Mouse (Mus musculus) heart, embryonic 11.5 days (tissue): ENCODE results near the gene Dusp22. TPM values are rescaled to one million over a fixed set of nuclear protein-coding genes. Genes with fewer than 3 reads are reported as not detected.

Experiments used
- ATAC-seq: fragments of 200-750 bp; cut with Nextera tagmentation; replicated peaks from 2 replicates; pipeline ENCODE4 v1.8.0; 2017; ENCODE audit warnings: moderate library complexity; ENCODE audit not compliant: insufficient number of reproducible peaks, low FRiP score, low TSS enrichment
- H3K27ac ChIP-seq: fragments of 300-500 bp; sonication (generic); 2 replicates; pipeline ENCODE4 v1.5.1; 2014; ENCODE audit warnings: mild to moderate bottlenecking, low read depth, low read length
- H3K27me3 ChIP-seq: fragments of 300-500 bp; sonication (generic); 2 replicates; pipeline ENCODE4 v1.6.1; 2014; ENCODE audit warnings: mild to moderate bottlenecking, low read length, mixed read lengths; ENCODE audit not compliant: control insufficient read depth, insufficient read depth
- H3K36me3 ChIP-seq: fragments of 300-500 bp; sonication (generic); 2 replicates; pipeline ENCODE4 v1.6.1; 2014; ENCODE audit warnings: mild to moderate bottlenecking, low read length, moderate library complexity, mixed read lengths; ENCODE audit not compliant: control insufficient read depth, insufficient read depth
- H3K4me1 ChIP-seq: fragments of 300-500 bp; sonication (generic); 2 replicates; pipeline ENCODE4 v1.6.1; 2014; ENCODE audit warnings: low read length; ENCODE audit not compliant: control insufficient read depth, insufficient read depth
- H3K4me2 ChIP-seq: fragments of 300-500 bp; sonication (generic); 2 replicates; pipeline ENCODE4 v1.6.1; 2014; ENCODE audit warnings: mild to moderate bottlenecking, moderate library complexity
- H3K4me3 ChIP-seq: fragments of 300-500 bp; sonication (generic); 2 replicates; pipeline ENCODE4 v1.5.1; 2014; ENCODE audit warnings: low read depth, low read length
- H3K9ac ChIP-seq: fragments of 300-500 bp; sonication (generic); 2 replicates; pipeline ENCODE4 v1.6.1; 2014; ENCODE audit warnings: mild to moderate bottlenecking, low read depth, low read length, moderate library complexity
- H3K9me3 ChIP-seq: fragments of 300-500 bp; sonication (generic); replicated peaks from 2 replicates; pipeline ENCODE4 v1.6.1; 2016; ENCODE audit warnings: low read length; ENCODE audit not compliant: control insufficient read depth
- WGBS: fragments of 180-500 bp; shearing (Covaris S2); extraction: QIAGEN DNeasy Blood & Tissue Kit; methylation state at CpG from one replicate; pipeline ENCODE4 v1.1.7; 2014; ENCODE audit not compliant: insufficient replicate concordance; 5-methylcytosine and 5-hydroxymethylcytosine counted together
- polyA plus RNA-seq: library from polyadenylated mRNA; unstranded; fragments of >200 nt; fragmentation: Nextera tagmentation; extraction: Ambion mirVana; gene quantifications from 2 replicates; pipeline ENCODE4 v1.2.1, GENCODE M21; 2014

Dusp22 gene
- polyA plus RNA-seq, 1 experiment from 2014 or later: 21.8 TPM

DNA sequence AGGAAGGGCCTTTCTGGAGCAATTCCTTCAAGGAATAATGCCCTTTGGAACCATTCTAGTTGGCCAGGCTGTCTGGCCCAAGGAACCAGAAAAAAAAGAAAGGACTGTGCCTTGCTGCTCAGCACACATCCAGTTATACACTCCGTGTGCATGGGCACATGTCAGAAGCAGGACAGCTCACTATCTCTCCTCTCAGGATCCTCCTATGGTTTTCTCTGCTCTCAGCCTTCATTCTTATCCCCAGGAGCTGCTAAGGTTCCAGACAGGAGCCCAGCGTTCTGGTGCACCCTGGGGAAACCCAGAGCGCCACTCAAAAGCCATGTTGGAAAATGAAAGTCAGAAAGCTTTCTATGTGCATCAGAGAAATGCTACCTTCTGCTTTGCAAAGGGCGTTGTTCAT lies 55.8 kb downstream of the Dusp22 start:
- no peak overlapping the region for H3K9ac ChIP-seq
- H3K27me3 ChIP-seq: no peaks in the 10 kb centered on the region
- no peak overlapping the region for H3K4me3 ChIP-seq
- no peaks in the 10 kb centered on the region for H3K9me3 ChIP-seq
- no peak overlapping the region for H3K4me2 ChIP-seq
- H3K4me1 ChIP-seq: 0 out of 2 replicates have a peak, but pooled peaks cover 3% of the 10 kb centered on the region
- H3K36me3 ChIP-seq: no peaks in the 10 kb centered on the region
- 82% methylated on average over 4 of the region's 4 CpGs for WGBS
- no peak overlapping the region for H3K27ac ChIP-seq
- no peak for ATAC-seq

DNA sequence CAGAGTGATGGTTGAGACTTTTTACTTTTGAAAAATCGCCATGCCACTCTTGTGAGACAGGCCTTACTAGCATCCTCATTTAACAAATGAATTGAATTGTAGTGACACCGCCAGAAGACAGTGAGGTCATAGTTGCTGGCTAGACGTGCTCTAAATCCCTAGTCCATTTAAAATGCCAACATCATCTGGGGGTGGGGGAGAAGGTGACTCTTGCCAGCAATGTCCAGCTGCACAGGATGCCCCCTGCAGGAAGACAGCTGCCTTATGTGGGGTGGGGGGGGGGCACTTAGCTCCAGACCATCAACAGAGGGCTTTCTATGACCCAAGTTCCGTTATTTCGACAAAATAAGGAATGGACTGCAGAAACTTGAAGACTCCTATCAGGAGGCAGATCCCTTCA lies 56.8 kb downstream of the Dusp22 start:
- Histone ChIP-seq H3K4me1 (0 out of 2 replicates have a peak, but pooled peaks cover 3% of the 10 kb centered on the region), H3K9me3 (no peaks in the 10 kb centered on the region), H3K4me3 (no peak overlapping the region), H3K27me3 (no peaks in the 10 kb centered on the region), H3K4me2 (no peak overlapping the region), H3K36me3 (no peaks in the 10 kb centered on the region), H3K27ac (no peak overlapping the region), H3K9ac (no peak overlapping the region)
- 77% methylated on average over 5 of the region's 5 CpGs for WGBS
- no peak for ATAC-seq

DNA sequence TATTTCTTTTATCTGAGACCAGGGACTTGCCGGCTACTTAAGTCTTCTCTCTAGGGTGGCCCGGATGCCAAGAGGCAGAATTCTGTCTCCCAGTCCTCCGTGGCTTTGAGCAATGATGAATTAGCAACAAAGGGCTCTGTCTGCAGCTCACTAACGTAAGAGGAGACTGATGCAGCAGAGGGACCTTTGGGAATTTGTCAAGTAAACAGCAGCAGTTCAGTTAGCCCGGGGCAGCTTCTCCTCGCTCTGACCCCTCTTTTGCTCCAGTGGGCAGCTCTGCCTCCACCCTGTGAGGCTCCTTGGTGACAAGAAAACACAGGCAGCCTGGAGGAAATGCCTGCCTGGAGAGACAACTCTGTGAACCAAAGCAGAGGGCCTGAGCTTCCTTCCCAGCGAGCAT lies 62.8 kb downstream of the Dusp22 start:
- Histone ChIP-seq H3K9ac (no peak overlapping the region), H3K9me3 (no peaks in the 10 kb centered on the region), H3K4me3 (no peak overlapping the region), H3K27ac (no peak overlapping the region), H3K27me3 (no peaks in the 10 kb centered on the region), H3K4me2 (peak overlapping the region; percentile 25), H3K36me3 (no peaks in the 10 kb centered on the region), H3K4me1 (peaks cover 7% of the 10 kb centered on the region; the same call in 1 of the 2 replicates)
- no peak for ATAC-seq
- 15% methylated on average over 7 of the region's 7 CpGs for WGBS

DNA sequence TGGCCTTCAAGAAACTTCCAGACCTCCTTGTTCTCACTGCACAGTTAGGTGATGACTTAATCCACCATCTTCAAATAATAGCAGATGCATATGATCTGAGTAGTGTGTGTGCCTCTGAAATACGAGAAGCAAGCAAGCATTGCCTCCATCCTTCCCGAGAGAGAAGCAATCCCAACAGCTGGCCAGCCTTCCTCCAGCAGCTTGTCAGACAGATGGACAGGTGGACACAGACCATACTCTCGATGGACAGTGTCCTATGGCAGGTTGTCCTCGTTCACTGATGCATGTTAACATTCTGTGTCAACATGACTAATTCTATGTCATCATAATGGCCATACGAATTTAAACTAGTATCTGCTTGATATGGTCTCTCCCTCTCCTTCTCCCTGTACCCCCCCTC lies 63.5 kb downstream of the Dusp22 start:
- no peak for ATAC-seq

DNA sequence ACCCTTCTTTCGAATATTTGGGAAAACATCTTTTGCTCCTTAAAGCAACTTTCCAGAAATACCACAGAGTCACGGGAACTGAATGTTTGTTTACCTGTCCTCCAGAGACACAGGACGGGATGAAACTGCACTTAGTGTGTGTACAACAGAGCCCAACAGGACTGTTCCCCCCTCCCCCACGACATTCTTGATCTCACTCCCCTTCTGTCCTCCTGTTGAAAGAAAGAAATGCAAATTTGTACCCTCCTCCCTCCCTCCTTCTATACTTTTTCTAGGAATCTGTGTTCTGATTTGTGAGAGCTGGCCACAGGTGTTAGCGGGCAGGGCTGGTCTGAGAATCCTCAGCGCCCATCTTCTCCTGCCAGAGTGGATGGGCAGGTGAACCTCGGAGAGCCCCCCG lies 64.1 kb downstream of the Dusp22 start:
- no peak for ATAC-seq
- WGBS: 53% methylated on average over 8 of the region's 8 CpGs

More for the DNA sequence above, 63.5 kb downstream of the Dusp22 start:
- no peak overlapping the region for H3K9ac ChIP-seq
- H3K4me3 ChIP-seq: no peak overlapping the region
- no peaks in the 10 kb centered on the region for H3K27me3 ChIP-seq
- no peaks in the 10 kb centered on the region for H3K9me3 ChIP-seq
- no peak overlapping the region for H3K4me2 ChIP-seq
- no peaks in the 10 kb centered on the region for H3K36me3 ChIP-seq
- H3K4me1 ChIP-seq: peaks cover 7% of the 10 kb centered on the region; the same call in 1 of the 2 replicates
- H3K27ac ChIP-seq: no peak overlapping the region
- WGBS: 51% methylated on average over 5 of the region's 5 CpGs

DNA sequence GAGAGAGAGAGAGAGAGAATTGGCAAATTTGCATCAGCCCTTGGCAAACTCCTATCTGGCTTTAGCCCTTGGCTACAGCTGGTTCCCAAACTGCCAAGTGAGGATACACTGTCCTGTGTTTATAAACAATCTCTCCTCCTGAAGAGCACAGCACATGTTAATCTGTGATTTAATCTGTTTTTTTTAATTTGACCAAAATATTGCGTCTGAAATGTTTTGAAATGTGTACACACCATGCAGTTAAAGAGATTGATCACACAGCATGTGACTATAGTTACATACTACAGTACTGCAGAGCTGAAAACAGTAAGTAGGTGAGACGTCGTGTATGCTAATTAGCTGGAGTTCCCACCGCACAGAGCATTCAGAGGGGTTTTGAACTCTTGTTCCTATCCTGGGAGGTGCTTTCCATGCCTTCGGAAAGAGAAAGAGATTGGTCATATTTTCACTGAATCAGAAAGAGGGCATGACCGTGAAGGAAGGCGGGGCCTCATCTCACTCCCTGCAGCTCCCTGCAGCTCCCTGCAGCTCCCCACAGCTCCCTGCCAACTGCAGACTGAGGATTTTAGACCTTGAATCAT lies 65.0 kb downstream of the Dusp22 start:
- WGBS: 29% methylated on average over 7 of the region's 7 CpGs
- Histone ChIP-seq H3K4me1 (peaks cover 9% of the 10 kb centered on the region), H3K27me3 (no peaks in the 10 kb centered on the region), H3K27ac (no peak overlapping the region), H3K4me3 (no peak overlapping the region), H3K4me2 (0 out of 2 replicates have a peak overlapping the region, but pooled peaks have one; percentile 19), H3K9me3 (no peaks in the 10 kb centered on the region), H3K36me3 (no peaks in the 10 kb centered on the region), H3K9ac (no peak overlapping the region)
- ATAC-seq: no peak

More for the DNA sequence above, 64.1 kb downstream of the Dusp22 start:
- Histone ChIP-seq H3K4me1 (peaks cover 9% of the 10 kb centered on the region), H3K4me2 (no peak overlapping the region), H3K9me3 (no peaks in the 10 kb centered on the region), H3K36me3 (no peaks in the 10 kb centered on the region), H3K9ac (no peak overlapping the region), H3K4me3 (no peak overlapping the region), H3K27me3 (no peaks in the 10 kb centered on the region), H3K27ac (no peak overlapping the region)

DNA sequence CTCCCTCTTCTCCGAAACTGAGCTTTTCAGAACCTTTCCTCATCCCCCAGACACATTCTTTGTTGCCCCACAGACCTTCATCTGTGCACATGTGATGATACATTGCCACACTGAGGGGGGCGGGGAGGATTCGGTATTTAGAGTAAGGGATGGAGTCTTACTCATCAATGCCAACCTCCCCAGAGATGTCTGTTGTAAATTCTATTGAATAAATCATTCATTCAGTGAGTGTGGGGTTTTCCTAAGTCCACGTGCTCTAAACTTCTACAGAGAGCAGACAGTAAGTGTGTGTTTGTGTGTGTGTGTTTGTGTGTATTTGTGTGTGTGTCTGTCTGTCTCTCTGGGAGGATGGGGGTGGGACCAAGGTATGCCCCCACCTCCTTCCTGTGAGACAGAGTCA lies 67.1 kb downstream of the Dusp22 start:
- H3K4me2 ChIP-seq: no peak overlapping the region
- H3K4me3 ChIP-seq: no peak overlapping the region
- no peak overlapping the region for H3K27ac ChIP-seq
- WGBS: 85% methylated on average over 4 of the region's 4 CpGs
- no peaks in the 10 kb centered on the region for H3K9me3 ChIP-seq
- ATAC-seq: no peak
- peaks cover 9% of the 10 kb centered on the region for H3K4me1 ChIP-seq
- no peak overlapping the region for H3K9ac ChIP-seq
- no peaks in the 10 kb centered on the region for H3K36me3 ChIP-seq
- no peaks in the 10 kb centered on the region for H3K27me3 ChIP-seq

DNA sequence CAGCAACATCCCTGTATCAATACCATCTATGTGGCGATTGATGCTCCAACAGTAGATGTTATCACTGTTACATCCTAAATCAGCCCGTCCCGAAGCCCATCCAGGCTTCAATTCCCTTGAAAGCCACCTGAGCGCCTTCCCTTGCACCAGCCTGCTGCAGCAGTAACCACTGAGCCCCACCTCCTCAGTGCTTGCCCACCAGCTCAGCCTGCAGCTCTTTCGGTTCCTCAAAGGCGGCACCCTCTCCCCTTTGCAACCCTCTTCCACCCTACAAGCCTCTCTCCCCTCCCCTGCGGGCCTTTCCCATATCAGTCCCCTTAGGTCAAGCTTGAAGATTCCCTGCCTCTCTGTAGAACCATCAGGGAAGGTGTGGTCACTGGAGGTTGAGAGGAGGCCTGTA lies 68.4 kb downstream of the Dusp22 start:
- WGBS: 85% methylated on average over 7 of the region's 7 CpGs
- H3K4me2 ChIP-seq: no peak overlapping the region
- no peak overlapping the region for H3K27ac ChIP-seq
- no peak overlapping the region for H3K9ac ChIP-seq
- H3K4me3 ChIP-seq: no peak overlapping the region
- no peaks in the 10 kb centered on the region for H3K9me3 ChIP-seq
- H3K4me1 ChIP-seq: peaks cover 4% of the 10 kb centered on the region; the same call in 1 of the 2 replicates
- H3K27me3 ChIP-seq: no peaks in the 10 kb centered on the region
- no peaks in the 10 kb centered on the region for H3K36me3 ChIP-seq
- ATAC-seq: no peak

DNA sequence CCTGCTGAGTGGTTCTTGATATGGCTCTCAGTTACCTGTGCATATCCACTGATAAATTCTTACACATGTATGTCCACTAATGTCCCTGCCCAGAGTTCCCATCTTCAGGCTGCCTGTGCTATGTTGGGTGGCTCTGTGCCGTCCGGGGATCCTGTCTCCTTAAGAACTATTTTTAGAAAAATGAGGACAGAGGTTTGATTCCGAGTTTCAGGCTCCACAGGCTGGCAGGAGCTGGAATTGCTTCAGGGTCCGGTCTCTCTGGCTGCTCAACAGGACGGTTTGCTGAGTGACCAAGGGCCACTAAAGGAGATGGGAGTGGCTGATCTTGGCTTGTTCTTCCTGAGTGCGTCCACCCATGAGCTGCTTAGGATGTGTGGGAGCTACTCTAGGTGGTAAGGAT lies 69.4 kb downstream of the Dusp22 start:
- 20% methylated on average over 6 of the region's 6 CpGs for WGBS
- Histone ChIP-seq H3K4me3 (no peak overlapping the region), H3K9me3 (no peaks in the 10 kb centered on the region), H3K27me3 (no peaks in the 10 kb centered on the region), H3K9ac (no peak overlapping the region), H3K27ac (no peak overlapping the region), H3K36me3 (no peaks in the 10 kb centered on the region), H3K4me1 (peaks cover 4% of the 10 kb centered on the region; the same call in 1 of the 2 replicates), H3K4me2 (no peak overlapping the region)
- ATAC-seq: no peak; the same call in 1 of the 2 replicates
